ENCODE assay signal across 10 mouse cellular contexts in the genomic region with DNA sequence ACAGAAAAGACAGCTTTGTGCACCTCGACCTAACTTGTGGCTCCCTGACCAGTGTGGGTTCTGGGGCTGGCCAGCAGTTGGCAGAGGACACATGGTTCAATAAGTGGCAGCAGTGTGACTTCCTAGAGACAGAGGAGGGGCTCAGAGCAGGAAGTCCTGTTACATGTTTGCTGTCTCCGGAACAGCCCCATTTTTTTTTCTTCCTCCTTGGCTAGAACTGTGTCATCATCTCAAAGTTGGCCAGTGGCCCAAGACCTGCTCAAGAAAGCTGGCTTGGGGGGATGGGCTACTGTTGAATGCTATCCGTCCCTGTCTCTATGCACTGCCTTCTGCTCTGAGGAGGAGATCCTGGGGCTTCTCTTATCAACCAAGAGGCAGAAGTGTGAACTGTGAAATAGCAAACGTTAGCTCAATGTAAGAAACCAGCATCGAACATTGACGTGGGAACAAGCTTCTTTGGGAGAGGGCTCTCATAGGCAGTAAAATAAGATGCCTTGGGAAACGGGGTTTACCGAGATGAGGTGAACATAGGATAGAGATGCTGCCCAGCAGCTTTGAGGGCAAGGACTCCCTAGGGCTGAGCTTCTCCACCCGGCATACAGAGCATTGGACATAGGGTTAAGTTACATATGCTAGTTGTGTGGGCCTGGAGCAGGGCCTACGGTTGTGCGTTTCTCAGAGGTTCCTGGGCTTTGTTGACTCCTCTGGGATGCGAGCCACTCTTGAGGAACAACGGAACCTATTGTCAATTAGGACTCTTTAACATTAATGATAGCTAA. TPM values are rescaled to one million over a fixed set of nuclear protein-coding genes. Genes with fewer than 3 reads are reported as not detected.
DNase-seq lines count a peak whose midpoint lies in the region; ATAC-seq and TF ChIP-seq lines count a peak whose summit lies in the region.
"Had no signal": no experiment of that assay in that cellular context is flagged by ENCODE, and none has a peak within 500 bp of the region (broad histone marks: within the 10 kb centered on the region; RNA-seq: fewer than 3 reads in every experiment).

No protein-coding gene starts in this region.

- ATAC-seq in cerebellum, adult (ENCODE audit: insufficient number of reproducible peaks, low FRiP score, low TSS enrichment), result no peak
- peak; percentile 64 for ATAC-seq in monocyte, adult 5-6 weeks (replicated peaks; ENCODE audit: insufficient number of reproducible peaks, low FRiP score, low TSS enrichment, poor library complexity, severe bottlenecking)

- no peak overlapping the region for H3K4me3 ChIP-seq in cerebellum, adult 2 months (replicated peaks; ENCODE audit: insufficient read depth, low read depth, low read length)
- H3K4me3 ChIP-seq: limb, embryonic 15.5 days had no signal

- TF ChIP-seq CTCF in cerebellum, adult 2 months (IDR thresholded peaks at IDR 0.05; ENCODE audit: borderline replicate concordance, insufficient read depth, low read depth, low read length), result no peak

- WGBS in cerebellum, adult 2 months, result 62% methylated on average over 13 of the region's 13 CpGs

- H3K27me3 ChIP-seq in cerebellum, adult 2 months (ENCODE audit: control insufficient read depth, insufficient read depth, low read length), result no peaks in the 10 kb centered on the region
- H3K27me3 ChIP-seq: CH12.LX; limb, embryonic 15.5 days had no signal

- DNase-seq in cerebellum, adult 2 months, result peak; percentile 24 to 26
- peak; percentile 35 for DNase-seq in urinary bladder, postnatal 14 days (ENCODE audit: low spot score)
- no peak for DNase-seq in urinary bladder, postnatal 4 days (ENCODE audit: low spot score in 2 of 2)
- peak; percentile 57 for DNase-seq in kidney, postnatal 10 days
- DNase-seq in ovary, postnatal 10 days (ENCODE audit: low spot score), result no peak
- no peak for DNase-seq in right cerebral cortex, postnatal 25 days

- TF ChIP-seq POLR2A in cerebellum, adult 2 months (IDR thresholded peaks at IDR 0.05; ENCODE audit: borderline replicate concordance, insufficient read depth, low read length), result no peak

- no peak overlapping the region for H3K27ac ChIP-seq in cerebellum, adult 2 months (ENCODE audit: insufficient read depth, low read length)
- H3K27ac ChIP-seq: limb, embryonic 15.5 days had no signal

- peaks cover 8% of the 10 kb centered on the region for H3K4me1 ChIP-seq in cerebellum, adult 2 months (ENCODE audit: control insufficient read depth, insufficient read depth, low read length)

RNA-seq across cellular contexts. Expression of gene Nr4a3, which starts 31.9 kb away (rescaled TPM):
- 2.4 TPM in 2 replicates for polyA plus RNA-seq in cerebellum, adult 2 months (2012; rRNA removed)
- 4.5 to 20.4 TPM (median 5.1 TPM) in 3 replicates for total RNA-seq in monocyte, adult 5-6 weeks (2017)

RNA-seq across cellular contexts. Expression of gene Stx17, which starts 47.8 kb away (rescaled TPM):
- 11.7 and 12.5 TPM in 2 replicates for polyA plus RNA-seq in cerebellum, adult 2 months (2012; rRNA removed)
- total RNA-seq in monocyte, adult 5-6 weeks (2017), result 15.5 to 36.0 TPM (median 23.1 TPM) in 3 replicates

Comparison
In these comparisons a context has a peak if more than half of its experiments do, and no peak if none do; other contexts are left out.
1. DNase-seq: peak in cerebellum, adult 2 months (2 of 2), urinary bladder, postnatal 14 days (single experiment) and kidney, postnatal 10 days (single experiment); none in urinary bladder, postnatal 4 days (0 of 2), ovary, postnatal 10 days (single experiment) and right cerebral cortex, postnatal 25 days (single experiment).